Mouse (Mus musculus) forebrain, embryonic 11.5 days (tissue): ENCODE measurements around the gene Abhd16b. TPM values are rescaled to one million over a fixed set of nuclear protein-coding genes. Genes with fewer than 3 reads are reported as not detected.

Experiments
- ATAC-seq: fragments of 200-750 bp; cut with Nextera tagmentation; replicated peaks from 2 replicates; pipeline ENCODE4 v1.8.0; 2017; ENCODE audit warnings: moderate TSS enrichment; ENCODE audit not compliant: low FRiP score
- DNase-seq: peaks from one replicate; pipeline ENCODE4 v3.0.0-alpha.2; 2017; ENCODE audit warnings: low spot score
- H3K27ac ChIP-seq: fragments of 300-500 bp; sonication (generic); 2 replicates; pipeline ENCODE4 v1.5.1; 2014; ENCODE audit warnings: low read depth, low read length
- H3K27me3 ChIP-seq: fragments of 300-500 bp; sonication (generic); 2 replicates; pipeline ENCODE4 v1.6.1; 2014; ENCODE audit warnings: mild to moderate bottlenecking, low read length, mixed read lengths; ENCODE audit not compliant: control insufficient read depth, insufficient read depth
- H3K36me3 ChIP-seq: fragments of 300-500 bp; sonication (generic); 2 replicates; pipeline ENCODE4 v1.6.1; 2014; ENCODE audit warnings: mild to moderate bottlenecking, low read length, moderate library complexity, mixed read lengths; ENCODE audit not compliant: control insufficient read depth, insufficient read depth
- H3K4me1 ChIP-seq: fragments of 300-500 bp; sonication (generic); replicated peaks from 2 replicates; pipeline ENCODE4 v1.6.1; 2014; ENCODE audit warnings: low read length, mixed read lengths; ENCODE audit not compliant: control insufficient read depth, insufficient read depth
- H3K4me2 ChIP-seq: fragments of 300-500 bp; sonication (generic); 2 replicates; pipeline ENCODE4 v1.6.1; 2014; ENCODE audit warnings: low read depth, mild to moderate bottlenecking, low read length, moderate library complexity, mixed read lengths; ENCODE audit not compliant: severe bottlenecking
- H3K4me3 ChIP-seq: fragments of 300-500 bp; sonication (generic); 2 replicates; pipeline ENCODE4 v1.5.1; 2014; ENCODE audit warnings: low read depth, low read length
- H3K9ac ChIP-seq: fragments of 300-500 bp; sonication (generic); 2 replicates; pipeline ENCODE4 v1.6.1; 2014; ENCODE audit warnings: low read length
- H3K9me3 ChIP-seq: fragments of 300-500 bp; sonication (generic); 2 replicates; pipeline ENCODE4 v1.6.1; 2016; ENCODE audit warnings: low read length, mixed read lengths; ENCODE audit not compliant: control insufficient read depth
- WGBS: fragments of 180-500 bp; shearing (Covaris S2); extraction: QIAGEN DNeasy Blood & Tissue Kit; methylation state at CpG from one replicate; pipeline ENCODE4 v1.1.7; 2014; 5-methylcytosine and 5-hydroxymethylcytosine counted together
- polyA plus RNA-seq: library from polyadenylated mRNA; unstranded; fragments of >200 nt; fragmentation: Nextera tagmentation; extraction: Ambion mirVana; gene quantifications from 2 replicates; pipeline ENCODE4 v1.2.1, GENCODE M21; 2014

Abhd16b gene
- polyA plus RNA-seq, 1 experiment from 2014 or later, result not detected

DNA sequence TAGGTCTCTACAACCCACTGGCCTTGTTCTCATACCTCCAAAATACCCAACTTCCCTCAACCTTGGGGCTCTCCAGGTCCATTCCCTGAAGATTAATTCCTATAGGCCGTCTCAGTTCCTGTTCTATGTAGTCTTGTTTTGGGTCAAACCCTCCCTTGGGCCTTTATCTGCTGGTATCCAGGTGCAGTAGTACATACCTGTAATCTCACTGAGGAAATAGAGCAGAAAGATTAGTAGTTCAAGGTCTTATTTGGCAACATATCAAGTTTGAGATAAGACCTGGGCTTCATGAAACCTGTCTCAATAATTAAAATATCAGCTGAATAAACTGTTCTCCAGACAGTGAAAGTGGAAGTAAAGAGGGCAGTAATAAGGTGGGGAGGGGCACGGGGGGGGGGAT, 9.9 kb upstream of the Abhd16b start:
- Histone ChIP-seq H3K4me1 (no peaks in the 10 kb centered on the region), H3K4me3 (no peak overlapping the region), H3K36me3 (no peaks in the 10 kb centered on the region), H3K4me2 (no peak overlapping the region), H3K27ac (no peak overlapping the region), H3K9ac (no peak overlapping the region), H3K9me3 (no peaks in the 10 kb centered on the region), H3K27me3 (no peaks in the 10 kb centered on the region)
- WGBS, result 59% methylated on average over 2 of the region's 2 CpGs
- ATAC-seq (no peak), DNase-seq (no peak)

DNA sequence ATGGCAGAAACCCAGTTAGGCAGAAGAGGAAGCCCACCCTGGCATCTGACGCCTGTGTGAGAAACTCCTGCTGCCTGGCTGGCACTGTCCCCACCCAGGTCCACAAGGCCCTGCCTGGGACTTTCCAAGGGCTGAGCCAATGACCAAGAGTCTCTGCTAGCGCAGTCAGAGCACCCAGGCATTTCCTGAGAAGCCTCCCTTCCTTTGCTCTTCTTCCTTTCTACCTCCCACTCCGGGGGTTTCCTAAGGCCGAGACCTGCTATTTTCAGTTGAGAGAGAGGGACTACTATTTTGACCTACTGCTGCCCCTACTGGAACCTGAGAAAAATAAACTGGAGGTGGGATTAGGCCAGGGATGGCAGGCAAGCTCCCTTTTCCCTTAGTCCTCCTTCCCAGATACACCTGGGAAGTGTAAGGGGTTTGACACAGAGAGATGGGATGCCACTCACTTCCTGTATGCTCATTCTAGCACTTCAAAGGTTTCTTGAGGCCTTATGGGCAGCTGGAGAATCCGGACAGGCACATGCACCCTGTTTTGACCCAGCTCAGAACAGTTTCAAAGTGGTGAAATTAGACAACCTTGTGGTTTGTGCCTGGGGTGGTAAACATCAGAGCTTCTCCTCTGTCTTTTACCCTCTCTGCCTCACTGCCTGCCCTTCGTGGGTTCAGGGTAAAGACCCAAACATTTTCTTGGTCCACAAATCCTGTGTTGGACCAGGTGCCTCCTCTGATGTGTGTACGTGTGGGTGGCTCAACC, 9.3 kb upstream of the Abhd16b start:
- H3K27ac ChIP-seq, result no peak overlapping the region
- ATAC-seq (no peak), DNase-seq (no peak)
- H3K27me3 ChIP-seq, result no peaks in the 10 kb centered on the region
- no peak overlapping the region for H3K9ac ChIP-seq
- H3K9me3 ChIP-seq, result no peaks in the 10 kb centered on the region
- no peak overlapping the region for H3K4me3 ChIP-seq
- H3K4me1 ChIP-seq, result no peaks in the 10 kb centered on the region
- no peaks in the 10 kb centered on the region for H3K36me3 ChIP-seq
- 36% methylated on average over 7 of the region's 7 CpGs for WGBS
- no peak overlapping the region for H3K4me2 ChIP-seq

DNA sequence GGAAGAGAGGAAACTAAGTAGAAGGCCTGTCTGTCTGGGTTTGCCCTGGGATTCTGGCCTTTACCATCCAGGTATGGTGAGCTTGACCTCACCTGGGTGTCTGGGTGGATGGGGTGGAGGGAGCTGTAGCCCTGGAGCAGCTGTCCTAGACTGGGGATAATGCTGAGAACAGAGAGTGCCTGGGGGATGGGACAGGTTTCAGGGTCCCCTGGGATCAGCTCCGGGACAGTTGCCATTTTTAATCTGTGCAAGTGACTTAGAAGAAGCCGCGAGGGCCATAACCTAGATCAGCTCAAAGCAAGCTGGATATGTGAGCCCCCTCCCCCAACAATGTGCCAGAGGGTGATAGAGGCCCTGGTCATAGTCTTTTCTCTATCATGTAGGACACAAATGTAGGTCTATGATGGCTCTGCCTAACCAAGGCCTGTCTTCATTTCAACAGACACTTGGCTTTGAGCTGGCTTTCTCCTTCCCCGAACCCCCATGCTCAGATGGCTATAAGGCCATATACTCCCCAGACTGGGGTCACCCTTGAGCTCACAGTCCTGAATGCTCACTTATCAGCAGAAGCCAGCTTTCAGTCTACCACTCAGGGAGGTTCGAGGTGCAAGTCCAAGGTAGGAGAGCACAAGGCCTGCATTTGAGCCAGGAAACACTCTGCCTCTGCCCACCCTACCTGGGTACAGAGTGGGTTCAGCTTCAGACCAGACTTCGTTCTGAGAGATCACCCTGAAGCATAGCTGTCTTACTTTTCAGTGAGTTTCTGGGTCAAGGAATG, 8.4 kb upstream of the Abhd16b start:
- ATAC-seq, result no peak
- no peaks in the 10 kb centered on the region for H3K27me3 ChIP-seq
- WGBS, result 76% methylated on average over 6 of the region's 6 CpGs

DNA sequence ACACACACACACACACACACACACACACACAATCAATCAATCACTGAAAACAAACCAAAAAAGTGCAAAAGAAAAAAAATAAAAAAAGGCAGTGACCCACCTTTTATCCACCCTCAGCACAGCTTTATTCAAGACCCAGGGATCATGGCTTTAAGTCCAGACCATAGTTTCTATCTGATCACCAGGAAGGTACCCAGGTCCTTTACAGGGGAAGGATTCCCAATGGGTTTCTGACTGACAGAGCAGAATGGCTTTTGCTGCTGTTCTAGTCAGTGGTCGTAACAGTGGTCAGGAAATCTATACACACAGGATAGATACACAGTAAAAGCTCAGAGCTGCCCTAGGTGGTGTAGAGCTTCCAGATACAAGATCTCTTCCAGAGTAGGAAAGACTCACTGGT, 7.3 kb upstream of the Abhd16b start:
- H3K36me3 ChIP-seq, result no peaks in the 10 kb centered on the region
- no peaks in the 10 kb centered on the region for H3K4me1 ChIP-seq
- no peak overlapping the region for H3K27ac ChIP-seq
- ATAC-seq, result no peak
- 35% methylated on average over 1 of the region's 1 CpGs for WGBS
- no peak overlapping the region for H3K4me3 ChIP-seq
- no peak for DNase-seq
- H3K9me3 ChIP-seq, result no peaks in the 10 kb centered on the region
- H3K4me2 ChIP-seq, result no peak overlapping the region
- H3K9ac ChIP-seq, result no peak overlapping the region
- no peaks in the 10 kb centered on the region for H3K27me3 ChIP-seq

More for the DNA sequence above, 8.4 kb upstream of the Abhd16b start:
- H3K36me3 ChIP-seq, result no peaks in the 10 kb centered on the region
- H3K27ac ChIP-seq, result no peak overlapping the region
- H3K4me3 ChIP-seq, result no peak overlapping the region
- H3K4me2 ChIP-seq, result no peak overlapping the region
- no peaks in the 10 kb centered on the region for H3K9me3 ChIP-seq
- no peak for DNase-seq
- H3K4me1 ChIP-seq, result no peaks in the 10 kb centered on the region
- H3K9ac ChIP-seq, result no peak overlapping the region

DNA sequence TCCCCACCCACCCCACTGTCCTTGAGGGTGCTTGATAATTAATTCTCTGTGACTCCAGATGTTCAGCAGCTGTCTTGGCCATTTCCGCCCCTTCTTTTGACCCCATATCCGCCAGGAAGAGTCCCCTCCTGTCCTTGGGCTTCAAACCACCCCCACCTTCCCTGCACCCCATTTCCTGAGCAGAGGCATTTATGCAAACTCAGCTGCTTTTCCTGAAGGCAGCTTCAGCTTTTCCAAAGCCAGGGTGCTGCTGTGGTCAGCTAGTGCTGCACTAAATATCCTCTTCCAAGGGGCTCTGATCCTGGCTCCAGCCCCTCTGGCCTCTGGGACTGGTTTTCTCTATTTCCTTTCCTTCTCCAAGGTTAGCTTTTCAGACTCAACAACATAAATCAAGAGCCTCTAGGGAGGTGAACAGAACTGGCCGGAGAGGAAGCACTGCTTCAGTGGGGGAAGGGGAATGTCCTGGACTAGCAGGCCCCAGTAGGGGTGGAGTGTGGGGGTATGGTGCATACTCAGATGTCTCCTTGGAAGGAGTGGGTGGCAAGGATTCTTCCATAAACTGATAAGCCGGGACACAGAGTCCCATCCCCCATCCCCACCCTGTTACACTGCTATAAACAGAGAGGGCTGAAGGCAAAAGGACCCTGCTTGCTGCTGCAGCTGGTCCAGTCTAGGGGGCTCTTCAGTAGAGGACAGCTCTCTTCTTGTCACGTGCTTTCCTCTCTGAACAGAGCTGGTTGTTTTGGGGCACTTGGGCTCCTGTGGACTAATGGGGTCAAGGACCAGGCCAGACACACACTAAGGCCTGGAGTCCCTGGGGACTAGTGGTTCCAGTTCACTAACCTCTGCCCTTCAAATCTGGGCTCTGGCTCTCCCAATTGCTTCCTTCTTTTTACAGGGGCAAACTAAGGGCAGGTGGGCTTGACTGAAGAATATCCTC, 5.4 kb upstream of the Abhd16b start:
- no peak for ATAC-seq
- H3K4me3 ChIP-seq, result no peak overlapping the region

DNA sequence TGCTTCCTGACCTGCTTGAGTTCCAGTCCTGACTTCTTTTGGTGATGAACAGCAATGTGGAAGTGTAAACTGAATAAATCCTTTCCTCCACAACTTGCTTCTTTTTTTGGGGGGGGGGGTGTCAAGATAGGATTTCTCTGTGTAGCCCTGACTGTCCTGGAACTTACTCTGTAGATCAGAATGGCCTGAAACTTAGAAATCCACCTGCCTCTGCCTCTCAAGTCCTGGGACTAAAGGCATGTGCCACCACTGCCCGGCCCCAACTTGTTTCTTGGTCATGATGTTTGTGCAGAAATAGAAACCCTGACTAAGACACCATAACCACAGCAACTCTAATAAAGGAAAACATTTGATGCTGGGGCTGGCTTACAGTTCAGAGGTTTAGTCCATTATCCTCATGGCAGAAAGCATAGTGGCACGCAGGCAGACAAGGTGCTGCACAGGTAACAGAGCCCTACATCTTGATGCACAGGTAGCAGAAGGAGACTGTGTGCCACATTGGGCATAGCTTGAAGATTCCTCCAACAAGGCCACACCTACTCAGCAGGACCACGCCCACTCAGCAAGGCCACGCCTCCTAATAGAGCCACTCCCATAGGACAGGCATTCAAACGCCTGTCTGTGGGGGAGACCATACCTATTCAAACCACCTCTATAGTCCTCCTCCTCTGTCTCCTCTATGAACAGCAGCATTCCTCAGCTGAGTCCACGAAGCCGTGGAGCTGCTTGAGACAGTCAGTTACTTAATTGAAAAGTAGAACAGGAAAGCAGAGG, 1.4 kb upstream of the Abhd16b start:
- Histone ChIP-seq H3K27ac (no peak overlapping the region), H3K4me1 (no peaks in the 10 kb centered on the region), H3K27me3 (no peaks in the 10 kb centered on the region), H3K4me2 (no peak overlapping the region), H3K4me3 (no peak overlapping the region), H3K9me3 (no peaks in the 10 kb centered on the region), H3K36me3 (no peaks in the 10 kb centered on the region), H3K9ac (no peak overlapping the region)
- DNase-seq, result no peak
- 24% methylated on average over 7 of the region's 7 CpGs for WGBS
- no peak for ATAC-seq

More for the DNA sequence above, 5.4 kb upstream of the Abhd16b start:
- no peak for DNase-seq
- Histone ChIP-seq H3K27me3 (no peaks in the 10 kb centered on the region), H3K4me1 (no peaks in the 10 kb centered on the region), H3K36me3 (no peaks in the 10 kb centered on the region), H3K4me2 (no peak overlapping the region), H3K9ac (no peak overlapping the region), H3K9me3 (no peaks in the 10 kb centered on the region), H3K27ac (0 out of 2 replicates have a peak overlapping the region, but pooled peaks have one; percentile 27)
- 33% methylated on average over 5 of the region's 5 CpGs for WGBS

DNA sequence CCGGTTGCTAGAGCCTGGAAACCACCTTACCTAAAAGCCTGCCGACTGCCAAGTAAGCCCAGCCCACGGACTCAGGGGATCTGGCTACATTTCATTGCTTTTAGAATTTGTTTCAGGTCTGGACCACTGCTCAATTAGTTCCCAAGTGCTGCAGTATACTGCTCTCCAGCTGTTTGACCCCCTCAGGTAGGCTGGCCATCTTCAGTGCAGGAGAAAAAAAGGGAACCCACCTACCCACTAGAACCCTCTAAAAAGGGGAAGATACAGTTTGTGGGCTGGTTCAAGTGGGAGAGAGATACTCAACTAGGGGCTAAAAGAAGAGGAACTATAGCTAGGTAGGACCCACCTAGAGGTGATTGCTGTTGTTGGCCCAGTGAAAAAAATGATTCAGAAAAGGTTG, 800 bp upstream of the Abhd16b start:
- WGBS, result 53% methylated on average over 3 of the region's 3 CpGs
- H3K9ac ChIP-seq, result no peak overlapping the region
- no peaks in the 10 kb centered on the region for H3K36me3 ChIP-seq
- H3K4me1 ChIP-seq, result no peaks in the 10 kb centered on the region
- no peak overlapping the region for H3K4me2 ChIP-seq
- no peak overlapping the region for H3K27ac ChIP-seq
- no peak for DNase-seq
- no peak for ATAC-seq
- no peaks in the 10 kb centered on the region for H3K9me3 ChIP-seq
- H3K4me3 ChIP-seq, result no peak overlapping the region
- no peaks in the 10 kb centered on the region for H3K27me3 ChIP-seq
